ENCODE assay signal across 8 mouse cellular contexts in genomic region chr6:83326394-83326736, GRCm38 (mm10). TPM values are rescaled to one million over a fixed set of nuclear protein-coding genes. Genes with fewer than 3 reads are reported as not detected.
DNase-seq lines count a peak whose midpoint lies in the region; ATAC-seq and TF ChIP-seq lines count a peak whose summit lies in the region.

No protein-coding gene starts in this region.

- no peak for TF ChIP-seq POLR2A in CH12.LX (IDR thresholded peaks at IDR 0.05; ENCODE audit: low read depth, low read length)

- no peaks in the 10 kb centered on the region for H3K9me3 ChIP-seq in heart, embryonic 11.5 days (replicated peaks; ENCODE audit: control insufficient read depth, low read length)
- no peaks in the 10 kb centered on the region for H3K9me3 ChIP-seq in CH12.LX (replicated peaks; ENCODE audit: low read length)
- H3K9me3 ChIP-seq in forebrain, embryonic 14.5 days (replicated peaks; ENCODE audit: control insufficient read depth, low read length) = no peaks in the 10 kb centered on the region
- no peaks in the 10 kb centered on the region for H3K9me3 ChIP-seq in liver, embryonic 15.5 days (replicated peaks)

- peaks cover 11% of the 10 kb centered on the region for H3K36me3 ChIP-seq in heart, embryonic 11.5 days (ENCODE audit: control insufficient read depth, insufficient read depth, low read length)
- peaks cover 26 to 35% of the 10 kb centered on the region in 2 experiments for H3K36me3 ChIP-seq in CH12.LX (replicated peaks in 1 of 2; ENCODE audit: control insufficient read depth in 1 of 2, insufficient read depth in 1 of 2, low read length in 1 of 2)
- H3K36me3 ChIP-seq in forebrain, embryonic 14.5 days (ENCODE audit: control insufficient read depth, insufficient read depth, low read length) = peaks cover 22% of the 10 kb centered on the region
- peaks cover 40% of the 10 kb centered on the region for H3K36me3 ChIP-seq in liver, embryonic 15.5 days (replicated peaks)

- H3K27me3 ChIP-seq in heart, embryonic 11.5 days (ENCODE audit: control insufficient read depth, insufficient read depth, low read length) = no peaks in the 10 kb centered on the region
- no peaks in the 10 kb centered on the region for H3K27me3 ChIP-seq in CH12.LX (replicated peaks)
- no peaks in the 10 kb centered on the region for H3K27me3 ChIP-seq in forebrain, embryonic 14.5 days (replicated peaks; ENCODE audit: control insufficient read depth, insufficient read depth, low read length)
- H3K27me3 ChIP-seq in liver, embryonic 15.5 days = no peaks in the 10 kb centered on the region

- no peak for TF ChIP-seq EP300 in CH12.LX (IDR thresholded peaks at IDR 0.05; ENCODE audit: low read length)

- H3K27ac ChIP-seq in heart, embryonic 11.5 days (ENCODE audit: low read depth, low read length) = peak overlapping the region; percentile 87
- H3K27ac ChIP-seq in CH12.LX (ENCODE audit: insufficient read depth, low read depth) = no peak overlapping the region
- H3K27ac ChIP-seq in forebrain, embryonic 14.5 days (ENCODE audit: low read depth, low read length) = peak overlapping the region; percentile 84; the same call in 1 of the 2 replicates
- H3K27ac ChIP-seq in liver, embryonic 15.5 days (replicated peaks) = peak overlapping the region; percentile 99

- peaks cover 64% of the 10 kb centered on the region for H3K79me2 ChIP-seq in CH12.LX (replicated peaks; ENCODE audit: control insufficient read depth, extremely low read depth, insufficient read depth, poor library complexity, severe bottlenecking)

- H3K4me2 ChIP-seq in heart, embryonic 11.5 days = peak overlapping the region; percentile 79
- H3K4me2 ChIP-seq in CH12.LX (ENCODE audit: insufficient read depth, low read depth, poor library complexity, severe bottlenecking) = peak overlapping the region; percentile 43; the same call in 1 of the 2 replicates
- peak overlapping the region; percentile 83 for H3K4me2 ChIP-seq in forebrain, embryonic 14.5 days (ENCODE audit: low read length)
- H3K4me2 ChIP-seq in liver, embryonic 15.5 days = peak overlapping the region; percentile 75

- 5% methylated on average over 6 of the region's 6 CpGs for WGBS in heart, embryonic 11.5 days (ENCODE audit: insufficient replicate concordance)
- WGBS in forebrain, embryonic 14.5 days = 8% methylated on average over 6 of the region's 6 CpGs
- WGBS in liver, embryonic 15.5 days (ENCODE audit: insufficient replicate concordance) = 4% methylated on average over 6 of the region's 6 CpGs

- no peak for ATAC-seq in heart, embryonic 11.5 days (replicated peaks; ENCODE audit: insufficient number of reproducible peaks, low FRiP score, low TSS enrichment)
- ATAC-seq in forebrain, embryonic 14.5 days = no peak
- peak; percentile 10 for ATAC-seq in liver, embryonic 15.5 days (ENCODE audit: insufficient read depth)

- no peak for TF ChIP-seq RAD21 in CH12.LX (IDR thresholded peaks at IDR 0.05; ENCODE audit: low read depth, low read length)

- H3K4me3 ChIP-seq in heart, embryonic 11.5 days (ENCODE audit: low read depth, low read length) = peak overlapping the region; percentile 76
- H3K4me3 ChIP-seq in CH12.LX (replicated peaks in 1 of 3; ENCODE audit: low read depth in 2 of 3, low read length in 2 of 3, poor library complexity in 1 of 3) = peak overlapping the region; percentile 85 to 94 (median 93)
- peak overlapping the region; percentile 90 for H3K4me3 ChIP-seq in forebrain, embryonic 14.5 days (ENCODE audit: low read depth, low read length)
- H3K4me3 ChIP-seq in liver, embryonic 15.5 days (replicated peaks) = peak overlapping the region; percentile 91

- dilution Hi-C loops in CH12.LX (cut with MboI; ENCODE audit: extremely low pct_ligation_motif_present, extremely low pct_unique_long_range_greater_than_20kb, low sequenced_read_pairs) = no loop called here

- DNase-seq in heart, adult 9 months (ENCODE audit: low spot score in 2 of 2) = no peak
- no peak for DNase-seq in CH12.LX (ENCODE audit: extremely low read depth)
- DNase-seq in forebrain, embryonic 14.5 days (ENCODE audit: low spot score) = no peak
- DNase-seq in spleen, postnatal 4 days (ENCODE audit: low spot score in 2 of 2) = no peak
- DNase-seq in frontal cortex, postnatal 36 days (ENCODE audit: low spot score in 2 of 2) = no peak
- DNase-seq in gastrocnemius, postnatal 25 days = no peak

- in situ Hi-C loops in CH12.LX (cut with MboI; ENCODE audit: low pct_ligation_motif_present, low pct_unique_long_range_greater_than_20kb, low sequenced_read_pairs) = no loop called here

- no peak for TF ChIP-seq CTCF in CH12.LX (conservative IDR thresholded peaks at IDR 0.05 in 1 of 2, IDR thresholded peaks at IDR 0.05 in 1 of 2; ENCODE audit: low read depth in 2 of 2, low read length in 2 of 2)

- H3K9ac ChIP-seq in heart, embryonic 11.5 days (ENCODE audit: low read depth, low read length) = peak overlapping the region; percentile 86
- H3K9ac ChIP-seq in CH12.LX (ENCODE audit: insufficient read depth, low read depth) = peak overlapping the region; percentile 96
- H3K9ac ChIP-seq in forebrain, embryonic 14.5 days (ENCODE audit: low read length) = peak overlapping the region; percentile 95
- peak overlapping the region; percentile 95 for H3K9ac ChIP-seq in liver, embryonic 15.5 days

- H3K4me1 ChIP-seq in heart, embryonic 11.5 days (ENCODE audit: control insufficient read depth, insufficient read depth, low read length) = 0 out of 2 replicates have a peak, but pooled peaks cover 5% of the 10 kb centered on the region
- peaks cover 13 to 42% of the 10 kb centered on the region in 2 experiments for H3K4me1 ChIP-seq in CH12.LX (ENCODE audit: control insufficient read depth in 1 of 2, insufficient read depth in 2 of 2)
- H3K4me1 ChIP-seq in forebrain, embryonic 14.5 days (ENCODE audit: control insufficient read depth, insufficient read depth, low read length) = peaks cover 12% of the 10 kb centered on the region
- H3K4me1 ChIP-seq in liver, embryonic 15.5 days (replicated peaks) = peaks cover 38% of the 10 kb centered on the region

TF ChIP-seq in CH12.LX, 34 proteins besides CTCF, POLR2A, EP300 and RAD21:
- TF ChIP-seq IRF4 (IDR thresholded peaks at IDR 0.05; ENCODE audit: low read depth, low read length) (no peak), UBTF (IDR thresholded peaks at IDR 0.05; ENCODE audit: low read depth, low read length) (no peak), JUN (IDR thresholded peaks at IDR 0.05; ENCODE audit: insufficient read depth, low read depth, low read length) (no peak), CHD1 (IDR thresholded peaks at IDR 0.05; ENCODE audit: low read depth, low read length) (no peak), NRF1 (IDR thresholded peaks at IDR 0.05; ENCODE audit: low read depth, low read length) (no peak), MAZ (IDR thresholded peaks at IDR 0.05; ENCODE audit: low read depth, low read length) (no peak), MYC (IDR thresholded peaks at IDR 0.05; ENCODE audit: low read depth, low read length) (no peak), PAX5 (IDR thresholded peaks at IDR 0.05; ENCODE audit: low read length) (no peak), SIN3A (IDR thresholded peaks at IDR 0.05; ENCODE audit: low read length) (no peak), E2F4 (IDR thresholded peaks at IDR 0.05; ENCODE audit: insufficient replicate concordance, low read depth, low read length) (no peak), MAX (IDR thresholded peaks at IDR 0.05; ENCODE audit: low read length) (no peak), GABPA (IDR thresholded peaks at IDR 0.05; ENCODE audit: insufficient replicate concordance, low read depth, low read length) (no peak), HCFC1 (IDR thresholded peaks at IDR 0.05; ENCODE audit: low read depth, low read length) (no peak), USF1 (IDR thresholded peaks at IDR 0.05; ENCODE audit: low read depth, low read length) (no peak), KAT2A (IDR thresholded peaks at IDR 0.05; ENCODE audit: insufficient replicate concordance, low read length) (no peak)

RNA-seq across cellular contexts. Expression of gene Mob1a, which starts 0.5 kb away (rescaled TPM):
- polyA plus RNA-seq in heart, embryonic 11.5 days (2014; fragmentation: Nextera tagmentation; extraction: Ambion mirVana) = 42.2 and 49.5 TPM in 2 replicates
- 82.6 and 85.5 TPM in 2 replicates for total RNA-seq in CH12.LX (2012; rRNA removed)
- total RNA-seq in CH12.LX (2014; rRNA removed) = 182 and 200 TPM in 2 replicates
- polyA plus RNA-seq in CH12.LX (2012; ENCODE audit: insufficient read length, low read depth) = 82.4 and 99.8 TPM in 2 replicates
- polyA plus RNA-seq in forebrain, embryonic 14.5 days (2014; fragmentation: Nextera tagmentation; extraction: Ambion mirVana) = 34.5 and 37.6 TPM in 2 replicates
- 34.9 and 35.9 TPM in 2 replicates for polyA plus RNA-seq in liver, embryonic 15.5 days (2015; fragmentation: Nextera tagmentation; extraction: Ambion mirVana)
- total RNA-seq in gastrocnemius, postnatal 25 days (2021) = 10 to 100 TPM; 11.3 to 11.5 TPM

RNA-seq across cellular contexts. Expression of gene Mthfd2, which starts 0.7 kb away (rescaled TPM):
- 44.5 and 45.4 TPM in 2 replicates for polyA plus RNA-seq in heart, embryonic 11.5 days (2014; fragmentation: Nextera tagmentation; extraction: Ambion mirVana)
- total RNA-seq in CH12.LX (2012; rRNA removed) (227 and 351 TPM in 2 replicates), CH12.LX (2014; rRNA removed) (281 and 286 TPM in 2 replicates)
- polyA plus RNA-seq in CH12.LX (2012; ENCODE audit: insufficient read length, low read depth) = 317 and 327 TPM in 2 replicates
- 25.3 and 27.2 TPM in 2 replicates for polyA plus RNA-seq in forebrain, embryonic 14.5 days (2014; fragmentation: Nextera tagmentation; extraction: Ambion mirVana)
- polyA plus RNA-seq in liver, embryonic 15.5 days (2015; fragmentation: Nextera tagmentation; extraction: Ambion mirVana) = 61.6 and 67.8 TPM in 2 replicates
- 1 to 10 TPM; 4.4 to 4.8 TPM for total RNA-seq in gastrocnemius, postnatal 25 days (2021)

RNA-seq across cellular contexts. Expression of gene Bola3, which starts 22.6 kb away (rescaled TPM):
- 279 and 280 TPM in 2 replicates for polyA plus RNA-seq in heart, embryonic 11.5 days (2014; fragmentation: Nextera tagmentation; extraction: Ambion mirVana)
- 35.3 and 38.1 TPM in 2 replicates for total RNA-seq in CH12.LX (2012; rRNA removed)
- total RNA-seq in CH12.LX (2014; rRNA removed) = 53.6 and 60.5 TPM in 2 replicates
- 190 and 223 TPM in 2 replicates for polyA plus RNA-seq in CH12.LX (2012; ENCODE audit: insufficient read length, low read depth)
- 66.7 and 93.2 TPM in 2 replicates for polyA plus RNA-seq in forebrain, embryonic 14.5 days (2014; fragmentation: Nextera tagmentation; extraction: Ambion mirVana)
- polyA plus RNA-seq in liver, embryonic 15.5 days (2015; fragmentation: Nextera tagmentation; extraction: Ambion mirVana) = 204 and 248 TPM in 2 replicates
- total RNA-seq in gastrocnemius, postnatal 25 days (2021) = 100 to 1,000 TPM; 236 to 237 TPM
